Mouse (Mus musculus) hindbrain, embryonic 11.5 days (tissue): ENCODE measurements at regions not wholly inside any gene's neighbourhood (a gene's known extent, or its start where the extent isn't known, plus 50 kb on each side); places are given as distances from the start of the nearest gene placed in this dataset.

ENCODE experiments used
- ATAC-seq: fragments of 200-750 bp; cut with Nextera tagmentation; 2 replicates; pipeline ENCODE4 v1.8.0; 2017; ENCODE audit warnings: mild to moderate bottlenecking, moderate TSS enrichment, moderate library complexity; ENCODE audit not compliant: low FRiP score
- DNase-seq: peaks from one replicate; pipeline ENCODE4 v3.0.0-alpha.2; 2015; ENCODE audit warnings: low spot score
- H3K27ac ChIP-seq: fragments of 300-500 bp; sonication (generic); 2 replicates; pipeline ENCODE4 v1.5.1; 2014; ENCODE audit warnings: mild to moderate bottlenecking, low read depth, low read length
- H3K27me3 ChIP-seq: fragments of 300-500 bp; sonication (generic); 2 replicates; pipeline ENCODE4 v1.6.1; 2014; ENCODE audit warnings: mild to moderate bottlenecking, low read length, moderate library complexity, mixed read lengths; ENCODE audit not compliant: control insufficient read depth, insufficient read depth
- H3K36me3 ChIP-seq: fragments of 300-500 bp; sonication (generic); 2 replicates; pipeline ENCODE4 v1.6.1; 2014; ENCODE audit warnings: mild to moderate bottlenecking, low read length, moderate library complexity, mixed read lengths; ENCODE audit not compliant: control insufficient read depth, insufficient read depth
- H3K4me1 ChIP-seq: fragments of 300-500 bp; sonication (generic); replicated peaks from 2 replicates; pipeline ENCODE4 v1.6.1; 2014; ENCODE audit warnings: low read length, mixed read lengths; ENCODE audit not compliant: control insufficient read depth, insufficient read depth
- H3K4me2 ChIP-seq: fragments of 300-500 bp; sonication (generic); replicated peaks from 2 replicates; pipeline ENCODE4 v1.6.1; 2014; ENCODE audit warnings: mild to moderate bottlenecking, low read depth, low read length
- H3K4me3 ChIP-seq: fragments of 300-500 bp; sonication (generic); 2 replicates; pipeline ENCODE4 v1.5.1; 2014; ENCODE audit warnings: low read depth, low read length
- H3K9ac ChIP-seq: fragments of 300-500 bp; sonication (generic); 2 replicates; pipeline ENCODE4 v1.6.1; 2014; ENCODE audit warnings: low read depth, low read length
- H3K9me3 ChIP-seq: fragments of 300-500 bp; sonication (generic); 2 replicates; pipeline ENCODE4 v1.6.1; 2016; ENCODE audit warnings: low read length; ENCODE audit not compliant: control insufficient read depth
- WGBS: fragments of 180-500 bp; shearing (Covaris S2); extraction: QIAGEN DNeasy Blood & Tissue Kit; methylation state at CpG from one replicate; pipeline ENCODE4 v1.1.7; 2014; 5-methylcytosine and 5-hydroxymethylcytosine counted together

DNA sequence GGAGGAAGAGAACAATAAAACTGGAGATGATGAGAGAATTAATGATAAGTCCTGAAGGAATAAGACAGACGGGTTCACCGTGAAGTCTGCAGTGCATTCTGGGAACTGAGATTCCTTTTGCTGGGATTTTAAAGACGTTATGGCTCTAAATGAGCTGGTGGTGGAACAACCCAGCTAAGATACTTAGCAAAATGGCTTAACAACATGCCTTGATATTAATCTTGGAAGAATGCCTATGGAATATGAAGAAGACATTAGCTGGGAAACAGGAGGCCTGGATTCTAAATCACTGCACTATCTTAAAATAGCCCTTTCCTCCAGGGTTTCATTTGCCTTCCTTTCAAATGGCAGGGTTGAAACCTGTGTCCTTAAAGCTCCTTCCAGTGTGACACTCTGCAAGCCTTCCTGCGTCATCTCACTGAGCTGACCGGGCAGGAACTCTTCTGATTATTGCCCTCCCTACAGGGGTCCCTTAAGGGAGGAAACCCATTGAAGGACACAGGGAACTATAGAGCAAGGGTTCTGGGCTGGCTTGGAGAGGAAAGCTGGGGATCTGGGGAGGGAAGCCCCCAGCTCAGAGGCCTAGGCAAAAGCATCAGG lies 323.9 kb upstream of the Trib2 start:
- Histone ChIP-seq H3K27me3 (no peaks in the 10 kb centered on the region), H3K36me3 (no peaks in the 10 kb centered on the region), H3K9ac (no peak overlapping the region), H3K4me1 (no peaks in the 10 kb centered on the region), H3K4me3 (no peak overlapping the region), H3K9me3 (no peaks in the 10 kb centered on the region), H3K4me2 (no peak overlapping the region), H3K27ac (no peak overlapping the region)
- WGBS, result 74% methylated on average over 5 of the region's 5 CpGs
- no peak for DNase-seq
- no peak for ATAC-seq

DNA sequence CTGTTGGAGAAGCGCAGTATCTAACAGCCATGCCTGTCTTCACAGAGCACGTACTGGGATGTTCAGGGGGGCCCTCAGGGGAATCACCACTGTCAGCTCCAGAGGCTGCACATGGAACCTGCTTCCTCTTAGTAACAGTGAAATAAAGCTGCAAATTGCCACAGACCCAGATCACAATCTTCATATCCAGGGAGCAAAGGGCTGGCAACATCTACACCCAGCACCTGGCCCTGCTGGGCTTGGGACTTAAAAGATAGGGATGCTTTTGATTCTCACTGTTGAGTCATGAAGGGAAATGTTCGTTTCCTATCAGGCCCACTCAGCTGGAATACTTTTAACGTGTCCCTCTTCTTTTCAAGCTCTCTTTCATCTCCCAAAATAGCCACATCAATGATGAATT lies 322.4 kb upstream of the Trib2 start:
- 66% methylated on average over 4 of the region's 4 CpGs for WGBS
- no peaks in the 10 kb centered on the region for H3K36me3 ChIP-seq
- no peak overlapping the region for H3K27ac ChIP-seq
- H3K4me1 ChIP-seq, result no peaks in the 10 kb centered on the region
- no peak overlapping the region for H3K9ac ChIP-seq
- H3K27me3 ChIP-seq, result no peaks in the 10 kb centered on the region
- DNase-seq (no peak), ATAC-seq (no peak)
- H3K4me2 ChIP-seq, result no peak overlapping the region
- H3K4me3 ChIP-seq, result no peak overlapping the region
- no peaks in the 10 kb centered on the region for H3K9me3 ChIP-seq

DNA sequence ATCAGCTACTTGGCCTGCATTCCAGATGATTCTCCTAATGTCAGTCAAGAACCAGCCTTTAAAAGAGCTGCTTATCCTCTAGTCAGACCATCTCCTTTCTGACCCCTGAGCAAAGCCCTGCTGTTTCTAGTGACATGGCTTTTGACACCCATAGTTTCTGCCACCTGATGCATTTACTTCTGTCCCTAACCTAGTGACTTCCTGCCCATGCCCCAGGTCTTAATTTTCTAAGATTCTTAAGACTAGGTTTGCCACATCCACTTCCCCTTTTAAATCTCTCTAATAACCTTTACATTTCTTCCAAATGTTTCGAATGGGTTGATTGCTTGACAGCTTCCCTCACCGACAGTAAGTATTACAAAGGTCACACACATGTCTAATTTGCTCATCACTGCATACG lies 321.1 kb upstream of the Trib2 start:
- Histone ChIP-seq H3K4me3 (no peak overlapping the region), H3K4me1 (no peaks in the 10 kb centered on the region), H3K27me3 (no peaks in the 10 kb centered on the region), H3K27ac (no peak overlapping the region), H3K4me2 (no peak overlapping the region), H3K9me3 (no peaks in the 10 kb centered on the region), H3K36me3 (no peaks in the 10 kb centered on the region), H3K9ac (no peak overlapping the region)
- WGBS, result 82% methylated on average over 3 of the region's 3 CpGs
- DNase-seq (no peak), ATAC-seq (no peak)

DNA sequence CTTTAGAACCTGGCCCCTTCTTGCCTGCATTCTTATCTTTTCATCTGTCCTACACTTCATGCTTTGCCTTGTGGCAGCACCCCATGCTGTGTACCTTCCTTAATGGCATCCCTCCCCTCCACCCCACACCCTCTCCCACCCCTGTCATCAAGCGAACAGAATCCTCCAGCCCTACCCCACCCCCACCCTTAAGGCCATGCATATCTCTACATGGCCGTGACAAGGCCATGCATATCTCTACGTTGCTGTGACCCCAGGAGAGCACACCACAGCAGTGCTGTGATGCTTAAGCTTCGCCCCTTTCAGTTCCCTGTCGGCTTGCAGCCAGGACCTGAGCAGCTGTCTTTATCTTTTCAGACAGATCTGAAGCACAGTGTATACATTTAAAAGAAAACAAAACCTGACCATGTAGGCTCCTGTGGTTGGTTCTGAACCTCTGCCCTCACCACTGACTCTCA lies 319.5 kb upstream of the Trib2 start:
- H3K36me3 ChIP-seq, result no peaks in the 10 kb centered on the region
- DNase-seq, result no peak
- no peaks in the 10 kb centered on the region for H3K4me1 ChIP-seq
- H3K27ac ChIP-seq, result no peak overlapping the region
- no peaks in the 10 kb centered on the region for H3K27me3 ChIP-seq
- no peak overlapping the region for H3K4me2 ChIP-seq
- no peak overlapping the region for H3K4me3 ChIP-seq
- no peak for ATAC-seq
- no peak overlapping the region for H3K9ac ChIP-seq
- H3K9me3 ChIP-seq, result no peaks in the 10 kb centered on the region
- whole genome bisulfite sequencing, result 19% methylated on average over 5 of the region's 5 CpGs

DNA sequence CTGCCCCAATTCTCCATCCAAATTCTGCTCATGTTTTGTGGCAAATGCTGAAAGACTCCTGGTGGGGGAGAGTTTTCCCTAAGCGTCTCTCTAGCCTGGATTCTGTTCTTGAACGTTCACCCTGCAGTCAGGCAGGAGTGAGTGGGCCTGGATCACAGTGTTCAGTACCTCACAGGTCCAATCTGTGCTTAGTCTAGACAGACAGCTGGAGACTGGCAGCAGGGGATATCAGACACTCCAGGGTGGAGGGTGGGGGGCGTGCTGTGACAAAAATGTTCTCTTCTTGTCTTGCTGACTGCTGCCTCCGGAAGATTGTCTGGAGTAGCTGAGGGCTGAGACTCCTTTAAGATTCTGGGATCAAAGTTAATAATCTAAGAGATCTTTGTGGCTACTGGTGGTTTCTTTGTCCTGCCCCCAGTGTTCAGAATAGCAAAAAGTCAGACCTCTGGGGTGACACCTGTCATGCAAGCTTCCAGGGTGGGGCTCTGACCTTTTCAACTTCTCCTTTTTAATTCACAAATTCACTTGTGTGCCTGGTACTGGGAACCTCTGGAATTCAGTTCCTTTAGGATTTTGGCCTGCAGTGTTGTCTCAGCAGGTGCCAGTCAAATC lies 319.0 kb upstream of the Trib2 start:
- Histone ChIP-seq H3K27ac (no peak overlapping the region), H3K4me3 (no peak overlapping the region), H3K36me3 (no peaks in the 10 kb centered on the region), H3K27me3 (no peaks in the 10 kb centered on the region), H3K4me2 (no peak overlapping the region), H3K4me1 (no peaks in the 10 kb centered on the region), H3K9me3 (no peaks in the 10 kb centered on the region), H3K9ac (no peak overlapping the region)
- no peak for ATAC-seq
- no peak for DNase-seq
- WGBS, result 27% methylated on average over 4 of the region's 4 CpGs

DNA sequence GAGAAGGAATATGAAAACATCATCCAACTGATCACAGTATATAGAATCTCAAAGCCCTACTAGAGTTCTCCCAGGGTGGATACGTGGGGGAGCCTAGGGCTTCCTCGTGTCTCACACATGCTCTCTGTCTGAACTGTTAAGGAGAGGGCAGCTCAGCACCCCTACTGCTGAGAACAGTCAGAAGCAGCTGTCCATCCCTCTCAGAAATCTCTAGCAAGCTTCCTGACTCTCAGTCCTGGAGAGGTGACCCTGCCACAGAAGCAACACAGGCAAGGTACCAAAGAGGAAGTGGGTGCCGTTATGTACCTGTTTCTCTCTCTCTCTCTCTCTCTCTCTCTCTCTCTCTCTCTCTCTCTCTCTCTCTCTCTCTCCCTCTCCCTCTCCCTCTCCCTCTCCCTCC lies 317.7 kb upstream of the Trib2 start:
- Histone ChIP-seq H3K27me3 (no peaks in the 10 kb centered on the region), H3K36me3 (no peaks in the 10 kb centered on the region), H3K4me1 (no peaks in the 10 kb centered on the region), H3K27ac (no peak overlapping the region), H3K4me2 (no peak overlapping the region), H3K4me3 (no peak overlapping the region), H3K9ac (no peak overlapping the region), H3K9me3 (no peaks in the 10 kb centered on the region)
- no peak for DNase-seq
- 85% methylated on average over 3 of the region's 3 CpGs for WGBS
- no peak for ATAC-seq

DNA sequence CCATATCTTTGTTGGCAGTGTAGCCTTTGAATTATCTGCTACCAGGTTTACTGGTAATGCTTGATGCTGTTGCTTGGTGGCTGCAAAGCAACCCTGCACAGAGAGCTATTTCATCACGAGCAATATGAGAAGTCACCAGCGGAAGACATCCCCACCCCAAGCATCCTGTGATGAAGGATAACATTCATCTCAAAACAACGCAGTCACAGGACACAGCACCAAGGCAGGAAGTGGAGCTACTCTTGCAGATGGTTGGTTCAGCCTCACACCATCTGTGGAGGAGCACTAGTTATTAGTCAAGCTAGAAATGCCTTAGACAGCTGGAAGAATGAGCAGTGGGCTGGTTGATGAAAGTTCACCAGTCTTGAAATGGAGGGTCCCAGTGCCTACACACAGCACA lies 316.5 kb upstream of the Trib2 start:
- 86% methylated on average over 3 of the region's 3 CpGs for WGBS
- no peak overlapping the region for H3K4me2 ChIP-seq
- no peaks in the 10 kb centered on the region for H3K4me1 ChIP-seq
- no peak overlapping the region for H3K4me3 ChIP-seq
- no peak overlapping the region for H3K9ac ChIP-seq
- H3K9me3 ChIP-seq, result no peaks in the 10 kb centered on the region
- ATAC-seq (no peak), DNase-seq (no peak)
- no peaks in the 10 kb centered on the region for H3K36me3 ChIP-seq
- no peak overlapping the region for H3K27ac ChIP-seq
- no peaks in the 10 kb centered on the region for H3K27me3 ChIP-seq

DNA sequence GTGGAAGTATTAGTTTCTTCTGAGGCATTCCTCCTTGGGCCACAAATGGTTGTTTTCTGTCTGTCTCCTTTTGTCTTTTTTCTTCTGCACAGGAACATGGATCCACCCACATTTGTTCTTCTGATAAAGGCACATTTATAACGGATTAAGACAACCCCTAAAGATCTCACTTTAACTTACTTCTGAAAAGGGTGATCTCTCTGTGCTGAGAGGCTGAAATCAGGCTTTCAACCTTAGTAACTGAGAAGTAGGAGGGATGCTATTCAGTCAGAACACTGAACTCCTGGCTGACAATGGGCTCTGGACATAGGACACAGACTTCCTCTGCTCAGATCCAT lies 315.0 kb upstream of the Trib2 start:
- Histone ChIP-seq H3K9me3 (no peaks in the 10 kb centered on the region), H3K4me2 (no peak overlapping the region), H3K36me3 (no peaks in the 10 kb centered on the region), H3K4me1 (no peaks in the 10 kb centered on the region), H3K9ac (no peak overlapping the region), H3K4me3 (no peak overlapping the region), H3K27ac (no peak overlapping the region), H3K27me3 (no peaks in the 10 kb centered on the region)
- ATAC-seq (no peak), DNase-seq (no peak)
- WGBS, result 65% methylated on average over 1 of the region's 1 CpGs

DNA sequence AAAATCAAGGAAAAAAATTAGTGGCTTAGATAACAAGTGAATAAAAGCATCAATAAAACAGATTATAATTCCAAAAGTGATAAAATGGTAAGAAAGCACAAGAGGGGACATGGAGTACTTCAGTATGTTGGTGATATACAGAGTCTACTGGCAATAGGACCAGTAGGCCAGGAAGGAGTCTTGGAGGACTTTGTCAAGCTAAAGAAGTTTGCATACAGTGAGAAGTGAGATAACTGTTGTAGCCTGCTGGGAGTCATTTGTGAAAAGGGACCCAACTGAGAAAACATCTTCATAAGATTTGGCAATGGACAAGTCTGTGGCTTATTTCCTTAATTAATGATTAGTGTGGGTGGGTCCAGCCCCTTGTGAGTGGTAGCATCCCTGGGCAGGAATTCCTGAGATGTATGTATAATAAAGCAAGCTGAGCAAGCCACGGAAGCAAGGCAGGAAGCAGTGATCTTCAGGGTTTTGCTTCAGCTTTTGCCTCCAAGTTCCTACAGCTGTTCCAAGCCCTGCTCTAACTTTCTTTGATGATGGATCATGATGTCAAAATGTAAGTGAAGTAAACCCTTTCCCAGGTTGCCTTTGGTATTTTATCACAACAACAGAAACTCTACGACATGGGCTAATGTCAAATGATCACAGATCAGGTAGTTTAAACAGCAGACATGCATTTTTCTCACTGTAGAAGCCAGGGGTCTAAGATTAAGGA lies 314.5 kb upstream of the Trib2 start:
- H3K27me3 ChIP-seq, result no peaks in the 10 kb centered on the region
- WGBS, result 79% methylated on average over 2 of the region's 2 CpGs
- no peak overlapping the region for H3K27ac ChIP-seq
- H3K9me3 ChIP-seq, result no peaks in the 10 kb centered on the region
- H3K4me2 ChIP-seq, result no peak overlapping the region
- no peaks in the 10 kb centered on the region for H3K36me3 ChIP-seq
- H3K4me3 ChIP-seq, result no peak overlapping the region
- no peak for ATAC-seq
- H3K4me1 ChIP-seq, result no peaks in the 10 kb centered on the region
- no peak for DNase-seq
- no peak overlapping the region for H3K9ac ChIP-seq
